Mouse (Mus musculus): Measurements from ENCODE around the gene Ccdc124. TPM values are rescaled to one million over a fixed set of nuclear protein-coding genes. Genes with fewer than 3 reads are reported as not detected.

Ccdc124 gene
- total and polyA plus RNA-seq, 3 experiments: 36.2 to 82.0 (median 58.7) TPM

DNA sequence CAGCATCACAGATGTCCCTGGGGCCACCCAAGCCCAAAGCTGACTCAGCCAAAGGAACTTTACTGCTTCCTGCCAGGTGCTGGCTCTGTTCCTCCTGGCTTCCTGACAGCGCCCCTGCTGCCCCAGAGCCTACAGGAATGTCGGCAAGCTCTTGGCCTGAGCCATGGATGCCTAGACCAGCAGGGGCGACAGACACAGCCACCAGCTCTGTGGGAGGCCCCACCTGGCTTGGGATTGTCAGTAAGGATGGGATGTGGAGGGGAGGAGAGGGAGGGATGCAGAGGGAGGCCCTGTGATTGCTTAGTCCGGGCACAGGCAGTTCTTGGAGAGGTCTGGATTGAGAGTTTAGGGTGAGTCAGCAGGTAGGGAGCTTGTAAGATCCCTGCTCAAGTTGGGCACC is 6.4 kb upstream of the Ccdc124 start:
- H3K9ac ChIP-seq (ENCODE audit: insufficient read depth, low read depth): no peak overlapping the region
- peaks cover 4 to 26% of the 10 kb centered on the region in 2 experiments for H3K4me1 ChIP-seq (ENCODE audit: control insufficient read depth in 1 of 2, insufficient read depth in 2 of 2)
- peaks cover 0 to 32% of the 10 kb centered on the region in 2 experiments for H3K36me3 ChIP-seq (replicated peaks in 1 of 2; ENCODE audit: control insufficient read depth in 1 of 2, insufficient read depth in 1 of 2, low read length in 1 of 2)
- TF ChIP-seq RCOR1 (conservative IDR thresholded peaks at IDR 0.05; ENCODE audit: low read depth, low read length) (no peak), MEF2A (IDR thresholded peaks at IDR 0.05; ENCODE audit: borderline replicate concordance, low read depth, low read length) (no peak), MAX (IDR thresholded peaks at IDR 0.05; ENCODE audit: low read length) (no peak), CHD1 (IDR thresholded peaks at IDR 0.05; ENCODE audit: low read depth, low read length) (no peak), JUND (conservative IDR thresholded peaks at IDR 0.05; ENCODE audit: low read depth, low read length) (no peak), SIN3A (IDR thresholded peaks at IDR 0.05; ENCODE audit: low read length) (no peak), JUN (IDR thresholded peaks at IDR 0.05; ENCODE audit: insufficient read depth, low read depth, low read length) (no peak), ZC3H11A (IDR thresholded peaks at IDR 0.05; ENCODE audit: low read depth, low read length) (no peak), CHD2 (IDR thresholded peaks at IDR 0.05; ENCODE audit: low read length) (no peak), ETS1 (conservative IDR thresholded peaks at IDR 0.05; ENCODE audit: low read depth, low read length) (no peak), HCFC1 (IDR thresholded peaks at IDR 0.05; ENCODE audit: low read depth, low read length) (no peak), UBTF (IDR thresholded peaks at IDR 0.05; ENCODE audit: low read depth, low read length) (no peak), MAZ (IDR thresholded peaks at IDR 0.05; ENCODE audit: low read depth, low read length) (no peak), BHLHE40 (IDR thresholded peaks at IDR 0.05; ENCODE audit: low read depth, low read length) (no peak), CTCF (conservative IDR thresholded peaks at IDR 0.05 in 1 of 2, IDR thresholded peaks at IDR 0.05 in 1 of 2; ENCODE audit: low read depth in 2 of 2, low read length in 2 of 2) (no peak), USF1 (IDR thresholded peaks at IDR 0.05; ENCODE audit: low read depth, low read length) (no peak), MAFK (IDR thresholded peaks at IDR 0.05; ENCODE audit: insufficient replicate concordance, low read length) (no peak), E2F4 (IDR thresholded peaks at IDR 0.05; ENCODE audit: insufficient replicate concordance, low read depth, low read length) (no peak), USF2 (conservative IDR thresholded peaks at IDR 0.05; ENCODE audit: low read depth, low read length) (no peak)
- no peak overlapping the region for H3K4me3 ChIP-seq (replicated peaks in 1 of 3; ENCODE audit: low read depth in 2 of 3, low read length in 2 of 3, poor library complexity in 1 of 3)
- H3K27me3 ChIP-seq (replicated peaks): no peaks in the 10 kb centered on the region
- dilution Hi-C loops (cut with MboI; ENCODE audit: extremely low pct_ligation_motif_present, extremely low pct_unique_long_range_greater_than_20kb, low sequenced_read_pairs) (no loop called here), in situ Hi-C loops (cut with MboI; ENCODE audit: low pct_ligation_motif_present, low pct_unique_long_range_greater_than_20kb, low sequenced_read_pairs) (no loop called here)
- H3K4me2 ChIP-seq (ENCODE audit: insufficient read depth, low read depth, poor library complexity, severe bottlenecking): no peak overlapping the region
- no peak overlapping the region for H3K27ac ChIP-seq (ENCODE audit: insufficient read depth, low read depth)
- no peaks in the 10 kb centered on the region for H3K79me2 ChIP-seq (replicated peaks; ENCODE audit: control insufficient read depth, extremely low read depth, insufficient read depth, poor library complexity, severe bottlenecking)
- DNase-seq (ENCODE audit: extremely low read depth): no peak
- no peaks in the 10 kb centered on the region for H3K9me3 ChIP-seq (replicated peaks; ENCODE audit: low read length)

DNA sequence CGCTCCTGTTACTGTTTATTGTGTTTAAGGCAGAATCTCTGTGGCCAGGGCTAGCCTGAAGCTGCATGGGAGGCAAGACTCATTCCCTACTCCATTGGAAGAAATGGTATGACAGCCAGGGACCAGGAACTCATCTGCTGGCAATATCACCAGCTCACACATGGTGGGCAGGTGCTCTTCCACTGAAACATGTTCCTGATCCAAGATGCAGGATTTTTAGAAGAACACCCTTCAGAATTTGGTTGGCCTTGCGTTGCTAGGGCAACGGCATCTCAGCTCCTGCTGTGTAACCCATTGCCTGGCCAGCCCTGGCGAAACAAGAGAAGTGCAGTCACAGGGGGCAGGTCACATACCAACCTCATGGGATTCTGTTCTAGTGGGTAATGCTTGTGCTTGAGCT is 5.8 kb upstream of the Ccdc124 start:
- H3K4me3 ChIP-seq (replicated peaks in 1 of 3; ENCODE audit: low read depth in 2 of 3, low read length in 2 of 3, poor library complexity in 1 of 3): no peak overlapping the region

More for the DNA sequence above, 5.8 kb upstream of the Ccdc124 start:
- DNase-seq (ENCODE audit: extremely low read depth): no peak
- H3K4me2 ChIP-seq (ENCODE audit: insufficient read depth, low read depth, poor library complexity, severe bottlenecking): no peak overlapping the region
- TF ChIP-seq ELF1 (IDR thresholded peaks at IDR 0.05; ENCODE audit: low read depth, low read length) (no peak), TBP (conservative IDR thresholded peaks at IDR 0.05; ENCODE audit: low read depth, low read length) (no peak), NELFE (IDR thresholded peaks at IDR 0.05; ENCODE audit: low read depth, low read length) (no peak), HCFC1 (IDR thresholded peaks at IDR 0.05; ENCODE audit: low read depth, low read length) (no peak), PAX5 (IDR thresholded peaks at IDR 0.05; ENCODE audit: low read length) (no peak), IRF4 (IDR thresholded peaks at IDR 0.05; ENCODE audit: low read depth, low read length) (no peak), JUND (conservative IDR thresholded peaks at IDR 0.05; ENCODE audit: low read depth, low read length) (no peak), GABPA (IDR thresholded peaks at IDR 0.05; ENCODE audit: insufficient replicate concordance, low read depth, low read length) (no peak), TCF12 (IDR thresholded peaks at IDR 0.05; ENCODE audit: low read depth, low read length) (no peak), POLR2AphosphoS2 (IDR thresholded peaks at IDR 0.05; ENCODE audit: low read depth, low read length) (no peak)
- dilution Hi-C loops (cut with MboI; ENCODE audit: extremely low pct_ligation_motif_present, extremely low pct_unique_long_range_greater_than_20kb, low sequenced_read_pairs): no loop called here
- H3K27ac ChIP-seq (ENCODE audit: insufficient read depth, low read depth): no peak overlapping the region
- no peak overlapping the region for H3K9ac ChIP-seq (ENCODE audit: insufficient read depth, low read depth)
- peaks cover 0 to 27% of the 10 kb centered on the region in 2 experiments for H3K36me3 ChIP-seq (replicated peaks in 1 of 2; ENCODE audit: control insufficient read depth in 1 of 2, insufficient read depth in 1 of 2, low read length in 1 of 2)
- H3K4me1 ChIP-seq (ENCODE audit: control insufficient read depth in 1 of 2, insufficient read depth in 2 of 2): peaks cover 0 to 20% of the 10 kb centered on the region in 2 experiments; a peak in 2 of 4 replicates
- no peaks in the 10 kb centered on the region for H3K9me3 ChIP-seq (replicated peaks; ENCODE audit: low read length)
- H3K79me2 ChIP-seq (replicated peaks; ENCODE audit: control insufficient read depth, extremely low read depth, insufficient read depth, poor library complexity, severe bottlenecking): no peaks in the 10 kb centered on the region
- in situ Hi-C loops (cut with MboI; ENCODE audit: low pct_ligation_motif_present, low pct_unique_long_range_greater_than_20kb, low sequenced_read_pairs): no loop called here
- no peaks in the 10 kb centered on the region for H3K27me3 ChIP-seq (replicated peaks)

Data from CH12.LX (cell line).